Mouse (Mus musculus) embryonic facial prominence, embryonic 10.5 days (tissue): Measurements from ENCODE around the gene Farsa. TPM values are rescaled to one million over a fixed set of nuclear protein-coding genes. Genes with fewer than 3 reads are reported as not detected.

Experiments
- DNase-seq: peaks from one replicate; pipeline ENCODE4 v3.0.0-alpha.2; 2017; ENCODE audit warnings: low spot score
- H3K27ac ChIP-seq: fragments of 300-500 bp; sonication (generic); replicated peaks from 2 replicates; pipeline ENCODE4 v1.5.1; 2016; ENCODE audit warnings: mild to moderate bottlenecking
- H3K27me3 ChIP-seq: fragments of 300-500 bp; sonication (generic); replicated peaks from 2 replicates; pipeline ENCODE4 v1.6.1; 2016; ENCODE audit warnings: low read depth, mild to moderate bottlenecking; ENCODE audit not compliant: poor library complexity, severe bottlenecking
- H3K36me3 ChIP-seq: fragments of 300-500 bp; sonication (generic); replicated peaks from 2 replicates; pipeline ENCODE4 v1.6.1; 2016; ENCODE audit warnings: mild to moderate bottlenecking, moderate library complexity
- H3K4me1 ChIP-seq: fragments of 300-500 bp; sonication (generic); 2 replicates; pipeline ENCODE4 v1.6.1; 2016
- H3K4me3 ChIP-seq: fragments of 300-500 bp; sonication (generic); 2 replicates; pipeline ENCODE4 v1.5.1; 2016; ENCODE audit warnings: mild to moderate bottlenecking, moderate library complexity
- H3K9me3 ChIP-seq: fragments of 300-500 bp; sonication (generic); 2 replicates; pipeline ENCODE4 v1.6.1; 2016; ENCODE audit warnings: mild to moderate bottlenecking
- WGBS: fragments of 180-500 bp; shearing (Covaris S2); methylation state at CpG from one replicate; pipeline ENCODE4 v1.1.7; 2016; 5-methylcytosine and 5-hydroxymethylcytosine counted together
- polyA plus RNA-seq: library from polyadenylated mRNA; unstranded; fragments of >200 nt; fragmentation: Nextera tagmentation; extraction: Ambion mirVana; gene quantifications from 2 replicates; pipeline ENCODE4 v1.2.1, GENCODE M21; 2016

The Farsa gene
- polyA plus RNA-seq, 1 experiment from 2014 or later = 133 TPM

GRCm38 (mm10) chr8:84871376-84872308 is 14.9 kb downstream of the Farsa start, which contains the start of gene Syce2:
TSS of gene Syce2 (plus strand) at chr8:84872111.
- peak within 1 kb of the TSS; percentile 74 for H3K27ac ChIP-seq
- 16% methylated on average over 46 of the region's 46 CpGs for WGBS
- peak; percentile 86 for DNase-seq

GRCm38 (mm10) chr8:84872309-84872965 is 15.6 kb downstream of the Farsa start:
- no peaks in the 10 kb centered on the region for H3K9me3 ChIP-seq
- peaks cover 16% of the 10 kb centered on the region for H3K4me1 ChIP-seq
- 4% methylated on average over 54 of the region's 54 CpGs for WGBS
- H3K27ac ChIP-seq = peak overlapping the region; percentile 74
- H3K27me3 ChIP-seq = peaks cover 14% of the 10 kb centered on the region
- peak overlapping the region; percentile 57 for H3K4me3 ChIP-seq
- peaks cover 33% of the 10 kb centered on the region for H3K36me3 ChIP-seq
- DNase-seq = peak; percentile 66

More at GRCm38 (mm10) chr8:84871376-84872308, 14.9 kb downstream of the Farsa start, which contains the start of gene Syce2:
- Histone ChIP-seq H3K9me3 (no peaks in the 10 kb centered on the region), H3K4me3 (peak within 1 kb of the TSS; percentile 57), H3K36me3 (peaks cover 39% of the 10 kb centered on the region), H3K27me3 (peaks cover 14% of the 10 kb centered on the region), H3K4me1 (peaks cover 16% of the 10 kb centered on the region)

- no peak overlapping the region for H3K27ac ChIP-seq
- 69% methylated on average over 4 of the region's 4 CpGs for WGBS
Observed at GRCm38 (mm10) chr8:84873016-84873415, 16.2 kb downstream of the Farsa start.

GRCm38 (mm10) chr8:84874339-84874738 is 17.6 kb downstream of the Farsa start:
- H3K4me3 ChIP-seq = no peak overlapping the region
- H3K9me3 ChIP-seq = no peaks in the 10 kb centered on the region
- H3K27me3 ChIP-seq = peaks cover 14% of the 10 kb centered on the region
- WGBS = 92% methylated on average over 3 of the region's 3 CpGs
- H3K36me3 ChIP-seq = peaks cover 18% of the 10 kb centered on the region
- no peak for DNase-seq
- H3K4me1 ChIP-seq = peaks cover 16% of the 10 kb centered on the region
- H3K27ac ChIP-seq = no peak overlapping the region

More at GRCm38 (mm10) chr8:84873016-84873415, 16.2 kb downstream of the Farsa start:
- Histone ChIP-seq H3K36me3 (peaks cover 31% of the 10 kb centered on the region), H3K4me1 (peaks cover 16% of the 10 kb centered on the region), H3K27me3 (peaks cover 14% of the 10 kb centered on the region), H3K4me3 (peak overlapping the region; percentile 57), H3K9me3 (no peaks in the 10 kb centered on the region)
- DNase-seq = no peak

- Histone ChIP-seq H3K4me3 (no peak overlapping the region), H3K4me1 (peaks cover 7% of the 10 kb centered on the region), H3K27me3 (peaks cover 11% of the 10 kb centered on the region), H3K27ac (no peak overlapping the region), H3K9me3 (no peaks in the 10 kb centered on the region), H3K36me3 (peaks cover 8% of the 10 kb centered on the region)
- 91% methylated on average over 3 of the region's 3 CpGs for WGBS
- DNase-seq = no peak
Observed at GRCm38 (mm10) chr8:84877297-84878035, 20.7 kb downstream of the Farsa start.

- no peak overlapping the region for H3K27ac ChIP-seq
- H3K4me3 ChIP-seq = no peak overlapping the region
- 78% methylated on average over 1 of the region's 1 CpGs for WGBS
- peaks cover 11% of the 10 kb centered on the region for H3K36me3 ChIP-seq
- no peaks in the 10 kb centered on the region for H3K9me3 ChIP-seq
- no peaks in the 10 kb centered on the region for H3K27me3 ChIP-seq
- H3K4me1 ChIP-seq = no peaks in the 10 kb centered on the region
- no peak for DNase-seq
Observed at GRCm38 (mm10) chr8:84878915-84879314, 22.1 kb downstream of the Farsa start.

- Histone ChIP-seq H3K4me3 (no peak overlapping the region), H3K9me3 (no peaks in the 10 kb centered on the region), H3K27me3 (no peaks in the 10 kb centered on the region), H3K36me3 (peaks cover 58% of the 10 kb centered on the region), H3K27ac (no peak overlapping the region), H3K4me1 (no peaks in the 10 kb centered on the region)
- 89% methylated on average over 4 of the region's 4 CpGs for WGBS
- no peak for DNase-seq
Observed at GRCm38 (mm10) chr8:84884728-84885127, 27.9 kb downstream of the Farsa start.

GRCm38 (mm10) chr8:84888280-84888679 is 31.5 kb downstream of the Farsa start:
- WGBS = 99% methylated on average over 3 of the region's 3 CpGs
- H3K27me3 ChIP-seq = no peaks in the 10 kb centered on the region
- no peak for DNase-seq

GRCm38 (mm10) chr8:84889141-84889540 is 32.4 kb downstream of the Farsa start:
- H3K4me3 ChIP-seq = no peak overlapping the region
- no peaks in the 10 kb centered on the region for H3K9me3 ChIP-seq
- H3K27me3 ChIP-seq = no peaks in the 10 kb centered on the region
- H3K27ac ChIP-seq = no peak overlapping the region
- H3K4me1 ChIP-seq = peaks cover 17% of the 10 kb centered on the region
- WGBS = 89% methylated on average over 1 of the region's 1 CpGs
- DNase-seq = no peak
- peaks cover 77% of the 10 kb centered on the region for H3K36me3 ChIP-seq

More at GRCm38 (mm10) chr8:84888280-84888679, 31.5 kb downstream of the Farsa start:
- H3K4me3 ChIP-seq = no peak overlapping the region
- H3K4me1 ChIP-seq = peaks cover 13% of the 10 kb centered on the region
- H3K36me3 ChIP-seq = peaks cover 80% of the 10 kb centered on the region
- H3K9me3 ChIP-seq = no peaks in the 10 kb centered on the region
- no peak overlapping the region for H3K27ac ChIP-seq

- H3K4me3 ChIP-seq = peak overlapping the region; percentile 68
- peaks cover 20% of the 10 kb centered on the region for H3K4me1 ChIP-seq
- WGBS = 13% methylated on average over 31 of the region's 31 CpGs
- no peak for DNase-seq
- no peaks in the 10 kb centered on the region for H3K27me3 ChIP-seq
- H3K27ac ChIP-seq = peak overlapping the region; percentile 71
- H3K36me3 ChIP-seq = peaks cover 38% of the 10 kb centered on the region
- H3K9me3 ChIP-seq = no peaks in the 10 kb centered on the region
Observed at GRCm38 (mm10) chr8:84892993-84893708, 36.4 kb downstream of the Farsa start.

GRCm38 (mm10) chr8:84893709-84894134 is 36.9 kb downstream of the Farsa start, which contains the start of gene Gcdh:
TSS of gene Gcdh (minus strand) at chr8:84893921.
- WGBS = 0% methylated on average over 11 of the region's 11 CpGs
- peaks cover 20% of the 10 kb centered on the region for H3K4me1 ChIP-seq
- H3K9me3 ChIP-seq = no peaks in the 10 kb centered on the region
- peak within 1 kb of the TSS; percentile 68 for H3K4me3 ChIP-seq
- peak; percentile 92 for DNase-seq
- no peaks in the 10 kb centered on the region for H3K27me3 ChIP-seq
- H3K27ac ChIP-seq = peak within 1 kb of the TSS; percentile 71
- peaks cover 32% of the 10 kb centered on the region for H3K36me3 ChIP-seq
